Mouse (Mus musculus) natural killer cell, adult 2 months (primary cell): Measurements from ENCODE around the gene Cdip1.
A peak's percentile ranks its signal among the peaks of the same experiment; 100 is the strongest.
"Not testable (repeated sequence)": the region's sequence is repeated elsewhere in the genome, so short reads cannot be mapped to it uniquely, and the experiment has no call there.

Source experiments
- DNase-seq, 2 experiments: peaks; one replicate each; pipeline ENCODE4 v3.0.0; 2022; ENCODE audit warnings: low spot score in 2 of 2

Gene Cdip1

DNA sequence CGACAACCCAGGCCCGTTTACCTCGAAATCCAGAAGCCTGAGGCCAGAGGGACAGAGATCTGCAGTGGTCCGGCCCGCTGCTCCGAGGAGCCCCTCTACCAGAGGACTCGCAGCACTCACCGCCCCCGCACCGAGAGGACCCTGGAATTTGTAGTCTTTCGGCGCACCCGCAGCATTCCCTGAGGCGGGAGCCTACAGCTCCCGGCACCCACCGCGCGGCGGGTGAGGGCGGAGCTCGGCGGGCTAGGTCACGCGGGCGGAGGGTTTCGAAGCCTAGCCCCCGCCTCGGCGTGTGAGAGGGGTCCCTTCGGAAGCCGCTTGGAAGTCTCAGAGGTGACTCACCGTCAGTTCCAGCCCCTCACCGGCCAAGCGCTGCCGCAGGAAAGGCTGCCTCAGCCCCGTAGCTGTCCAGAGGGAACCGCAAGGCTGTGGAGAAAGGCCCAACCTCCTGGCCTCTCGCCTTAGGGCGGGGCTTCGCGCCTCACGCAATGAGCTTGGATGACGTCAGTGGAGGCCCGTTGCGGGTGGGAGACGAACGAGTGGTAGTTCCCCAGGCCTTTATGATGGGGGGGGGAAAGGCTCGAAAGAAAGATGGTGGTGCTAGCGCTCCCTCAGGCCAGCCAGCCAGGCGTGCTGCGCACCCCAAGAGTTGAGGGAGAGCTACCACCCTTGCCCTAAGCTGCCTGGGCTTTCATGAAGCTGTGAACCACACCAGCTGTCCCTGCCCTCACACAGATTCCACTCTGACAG lies at the start of gene Cdip1:
Cdip1 (minus strand) TSS at position 483 of the 750 bp plus-strand sequence.
- peak; percentile 97 to 98 for DNase-seq

- no peak for DNase-seq
Measured at GRCm38 (mm10) chr16:4839552-4839951, 49.5 kb upstream of the Cdip1 start.

DNA sequence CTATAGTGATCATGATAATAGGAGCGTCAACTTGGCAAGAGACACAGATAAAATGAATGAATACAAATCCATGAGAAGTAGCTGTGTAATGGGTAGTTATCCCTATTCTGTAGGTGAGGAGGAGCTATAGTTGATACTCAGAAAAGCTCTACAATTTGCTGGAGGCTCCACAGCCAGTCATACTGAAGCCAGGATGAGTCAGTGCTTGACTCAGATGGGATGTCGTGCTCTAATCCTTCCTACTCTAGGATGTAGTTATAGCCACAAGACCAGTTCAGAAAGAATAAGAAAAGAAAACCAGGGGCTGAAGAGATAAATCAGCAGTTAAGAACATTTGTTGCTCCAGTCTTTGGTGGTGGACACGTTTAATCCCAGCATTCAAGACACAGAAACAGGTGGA lies 47.5 kb upstream of the Cdip1 start:
- no peak for DNase-seq

GRCm38 (mm10) chr16:4835191-4835590 lies 45.1 kb upstream of the Cdip1 start, which contains the start of gene 4930562C15Rik:
4930562C15Rik (plus strand) TSS chr16:4835416.
- no peak for DNase-seq

DNA sequence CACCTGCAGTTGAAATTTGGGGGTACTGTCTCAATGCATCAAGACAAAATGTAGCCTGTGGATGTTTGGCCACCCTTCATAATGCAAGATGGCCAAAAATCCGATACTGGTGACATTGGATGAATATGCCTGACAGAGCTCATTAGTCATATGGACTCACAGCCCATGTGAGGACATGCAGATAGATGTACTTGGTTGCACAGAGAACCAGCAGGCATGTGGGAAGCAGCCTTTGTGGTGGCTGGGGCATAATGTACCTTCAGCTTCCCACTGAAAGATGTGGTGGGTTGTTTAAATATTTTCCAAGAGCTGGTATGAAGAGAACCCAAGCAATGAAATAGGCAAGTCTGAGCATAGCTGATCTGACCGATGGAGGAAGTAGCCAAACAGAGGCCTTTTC lies 43.8 kb upstream of the Cdip1 start:
- no peak for DNase-seq

- DNase-seq: peak in 1 of 2 experiments; percentile 8
Measured at GRCm38 (mm10) chr16:4831650-4832419, 41.7 kb upstream of the Cdip1 start.

GRCm38 (mm10) chr16:4829271-4829900 lies 39.3 kb upstream of the Cdip1 start:
- DNase-seq: no peak

DNA sequence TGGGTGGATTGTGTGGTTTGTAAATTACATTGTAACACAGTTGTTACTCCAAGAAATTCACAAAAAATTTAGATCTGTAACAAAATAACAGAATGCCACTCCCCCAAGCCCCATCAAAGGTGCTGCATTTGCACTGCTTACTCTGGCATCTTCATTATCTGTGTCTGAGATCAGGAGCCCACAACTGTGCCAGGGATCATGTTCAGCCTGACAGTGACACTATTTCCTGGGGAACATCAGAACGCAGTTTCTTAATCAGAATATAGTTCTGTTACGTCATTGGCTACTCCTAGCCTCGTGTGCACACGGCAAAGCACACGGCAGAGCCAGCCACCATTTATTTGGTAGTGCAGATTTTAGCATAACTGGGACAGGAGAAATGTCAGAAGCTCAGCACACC lies 37.5 kb upstream of the Cdip1 start:
- DNase-seq: no peak

DNA sequence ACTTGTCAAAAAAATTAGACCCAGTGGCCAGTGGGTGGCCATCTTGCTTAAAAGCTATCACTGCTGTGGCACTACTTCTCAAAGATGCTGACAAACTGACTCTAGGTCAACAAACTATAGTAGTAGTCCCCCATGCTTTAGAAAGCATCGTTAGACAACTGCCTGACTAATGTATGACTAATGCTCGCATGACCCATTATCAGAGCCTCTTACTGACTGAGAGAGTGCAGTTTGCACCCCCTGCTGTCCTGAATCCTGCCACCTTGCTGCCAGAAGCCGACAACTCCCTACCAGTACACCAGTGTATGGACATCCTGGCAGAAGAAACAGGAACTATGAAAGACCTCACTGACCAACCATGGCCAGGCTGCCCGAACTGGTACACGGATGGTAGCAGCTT lies 34.4 kb upstream of the Cdip1 start:
- DNase-seq: not testable (repeated sequence)

DNA sequence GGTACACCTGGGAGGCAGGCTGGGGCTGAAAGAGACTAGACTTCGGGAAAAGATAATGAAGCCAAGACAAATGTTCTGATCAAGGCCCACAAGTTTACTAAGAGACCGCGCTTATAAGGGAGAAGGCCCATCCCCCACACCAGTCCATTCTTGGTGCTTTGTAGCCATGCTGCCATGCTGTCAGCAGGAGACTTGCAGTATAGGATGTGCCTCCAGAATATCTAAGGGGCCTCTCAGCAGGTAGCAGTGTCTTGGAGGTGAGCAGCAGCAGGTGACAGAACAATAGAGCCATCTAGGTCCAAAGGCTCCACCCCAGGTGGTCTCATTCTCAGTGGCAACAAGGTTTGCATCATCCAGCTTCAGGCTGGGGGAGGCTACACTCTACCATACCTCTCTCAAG lies 28.3 kb upstream of the Cdip1 start:
- no peak for DNase-seq

- no peak for DNase-seq
Measured at GRCm38 (mm10) chr16:4796631-4797030, 6.5 kb upstream of the Cdip1 start.

GRCm38 (mm10) chr16:4791332-4791731 lies 1.2 kb upstream of the Cdip1 start:
- no peak for DNase-seq

- no peak for DNase-seq
Measured at GRCm38 (mm10) chr16:4789311-4789768, 752 bp downstream of the Cdip1 start.

- DNase-seq: no peak
Measured at GRCm38 (mm10) chr16:4788176-4788575, 1.9 kb downstream of the Cdip1 start.

DNA sequence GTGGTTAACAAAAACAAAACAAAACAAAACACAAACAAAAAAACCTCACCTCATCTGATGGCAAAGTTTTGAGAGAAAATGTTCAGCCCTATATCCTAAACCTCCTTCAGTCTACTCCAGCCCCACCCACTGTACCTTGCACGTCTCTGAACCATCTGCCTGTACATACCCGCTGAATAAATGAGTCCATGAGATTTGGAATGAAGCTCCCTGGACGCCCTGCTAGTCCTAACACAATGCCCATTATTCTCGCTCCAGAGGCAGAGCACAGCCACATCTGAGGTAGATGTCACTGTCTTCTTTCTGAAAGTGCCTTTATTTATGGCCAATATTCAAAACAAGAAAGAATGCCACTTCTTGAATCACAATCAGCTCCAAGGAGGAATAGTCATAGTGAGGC lies 4.4 kb downstream of the Cdip1 start:
- no peak for DNase-seq

DNA sequence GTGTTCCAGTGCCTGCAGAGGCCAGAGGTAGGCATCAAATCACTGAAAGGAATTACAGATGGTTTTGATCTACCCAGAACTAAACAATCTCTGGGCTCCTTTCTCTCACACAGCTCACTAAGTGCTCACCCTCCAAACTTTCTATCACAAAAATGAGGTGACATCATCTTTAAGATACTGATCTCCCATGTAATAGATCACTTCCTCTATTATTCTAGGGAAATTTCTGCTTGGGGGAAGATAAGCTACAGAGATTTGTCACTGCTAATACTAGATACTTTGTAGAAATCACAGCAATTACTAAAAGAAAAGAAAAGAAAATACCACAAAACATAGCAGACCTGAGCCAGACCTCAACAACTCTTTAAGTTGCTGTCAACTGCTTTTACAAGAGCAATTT lies 7.6 kb downstream of the Cdip1 start:
- DNase-seq: no peak

- DNase-seq: no peak
Measured at GRCm38 (mm10) chr16:4781524-4782196, 8.4 kb downstream of the Cdip1 start.

DNA sequence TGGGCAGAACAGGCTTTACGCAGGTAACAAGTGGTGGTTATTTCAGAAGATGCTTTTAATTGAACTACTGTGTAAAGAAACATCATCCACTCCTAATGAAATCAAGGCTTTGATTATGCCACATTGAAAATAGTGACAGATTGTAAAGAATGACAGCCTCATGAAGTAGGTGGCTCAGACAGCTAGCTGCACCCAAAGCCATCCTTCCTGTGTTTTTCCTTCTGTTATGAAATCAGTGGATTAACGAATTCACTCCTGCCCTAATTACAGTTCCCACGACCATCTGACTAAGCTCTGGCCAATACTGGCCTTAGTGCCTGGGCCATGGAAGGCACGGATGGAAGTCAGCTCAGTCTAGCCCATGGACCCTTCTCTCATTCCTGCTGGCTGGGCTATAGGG lies 11.2 kb downstream of the Cdip1 start:
- no peak for DNase-seq

GRCm38 (mm10) chr16:4777905-4778609 lies 12.0 kb downstream of the Cdip1 start:
- DNase-seq: no peak

- peak in 1 of 2 experiments; percentile 32 for DNase-seq
Measured at GRCm38 (mm10) chr16:4777171-4777904, 12.8 kb downstream of the Cdip1 start.
